Mouse (Mus musculus) cerebellum, adult 2 months (tissue): ENCODE results near the gene Klhl42.

Experiments used
- CTCF ChIP-seq: fragments of 200-500 bp; IDR thresholded peaks from 2 replicates; pipeline ENCODE4 v1.5.1; 2011; ENCODE audit warnings: low read depth, mild to moderate bottlenecking, control low read depth, low read length, moderate library complexity, borderline replicate concordance; ENCODE audit not compliant: insufficient read depth
- POLR2A ChIP-seq: fragments of 200-500 bp; IDR thresholded peaks from 2 replicates; pipeline ENCODE4 v1.6.1; 2011; ENCODE audit warnings: low read length, control low read depth, borderline replicate concordance; ENCODE audit not compliant: insufficient read depth

- TF ChIP-seq POLR2A (no peak), CTCF (no peak)
Observed at GRCm38 (mm10) chr6:147094771-147095170, 3.6 kb downstream of the Klhl42 start.
